Mouse (Mus musculus) MEL (cell line): ENCODE results near the gene Yipf2. TPM values are rescaled to one million over a fixed set of nuclear protein-coding genes. Genes with fewer than 3 reads are reported as not detected.

Source experiments
- DNase-seq: peaks from one replicate; pipeline ENCODE4 v3.0.0; 2011; ENCODE audit warnings: low read depth, low spot score
- H3K27ac ChIP-seq: 2 replicates; pipeline ENCODE4 v1.5.1; 2012; ENCODE audit warnings: low read depth, mild to moderate bottlenecking, control low read depth, low read length, moderate library complexity; ENCODE audit not compliant: control insufficient read depth
- H3K27me3 ChIP-seq, 2 experiments: fragments of 150-350 bp in 1 of 2; sonication (generic) in 1 of 2; 2 replicates each; pipeline ENCODE4 v1.6.1; 2012; ENCODE audit warnings: low read length in 2 of 2, mild to moderate bottlenecking in 2 of 2, improper control_type of control experiment in 1 of 2, moderate library complexity in 1 of 2; ENCODE audit not compliant: insufficient read depth in 2 of 2, control insufficient read depth in 1 of 2
- H3K36me3 ChIP-seq, 2 experiments: 2 replicates each; pipeline ENCODE4 v1.6.1; 2012 to 2014; ENCODE audit warnings: low read length in 2 of 2, improper control_type of control experiment in 1 of 2, inconsistent platforms in 1 of 2, mild to moderate bottlenecking in 1 of 2; ENCODE audit not compliant: insufficient read depth in 2 of 2, control insufficient read depth in 1 of 2
- H3K4me1 ChIP-seq, 2 experiments: fragments of 150-350 bp in 1 of 2; sonication (generic) in 1 of 2; 2 replicates each; pipeline ENCODE4 v1.6.1; 2012; ENCODE audit warnings: low read length in 2 of 2, improper control_type of control experiment in 1 of 2, mild to moderate bottlenecking in 1 of 2; ENCODE audit not compliant: insufficient read depth in 2 of 2, control insufficient read depth in 1 of 2
- H3K4me3 ChIP-seq, 2 experiments: fragments of 150-350 bp in 1 of 2; sonication (generic) in 1 of 2; 2 replicates each; pipeline ENCODE4 v1.5.1; 2012; ENCODE audit warnings: low read depth in 2 of 2, low read length in 2 of 2, mild to moderate bottlenecking in 2 of 2, moderate library complexity in 2 of 2, control low read depth in 1 of 2, improper control_type of control experiment in 1 of 2; ENCODE audit not compliant: control insufficient read depth in 1 of 2, insufficient read depth in 1 of 2
- H3K79me2 ChIP-seq: 2 replicates; pipeline ENCODE4 v1.6.1; 2012; ENCODE audit warnings: mild to moderate bottlenecking, low read length, moderate library complexity; ENCODE audit not compliant: control insufficient read depth, poor library complexity, insufficient read depth
- H3K9ac ChIP-seq: 2 replicates; pipeline ENCODE4 v1.6.1; 2012; ENCODE audit warnings: low read depth, mild to moderate bottlenecking, control low read depth, low read length, moderate library complexity; ENCODE audit not compliant: control insufficient read depth, poor library complexity, severe bottlenecking
- H3K9me3 ChIP-seq: fragments of 150-350 bp; sonication (generic); replicated peaks from 2 replicates; pipeline ENCODE4 v1.6.1; 2012; ENCODE audit warnings: mild to moderate bottlenecking, low read length, improper control_type of control experiment, moderate library complexity; ENCODE audit not compliant: insufficient read depth
- BHLHE40 ChIP-seq: IDR thresholded peaks from 2 replicates; pipeline ENCODE4 v1.6.1; 2012; ENCODE audit warnings: low read depth, mild to moderate bottlenecking, inconsistent platforms, low read length, improper control_type of control experiment, borderline replicate concordance
- CHD1 ChIP-seq: IDR thresholded peaks from 2 replicates; pipeline ENCODE4 v1.6.1; 2012; ENCODE audit warnings: low read depth, mild to moderate bottlenecking, inconsistent platforms, low read length, improper control_type of control experiment
- CHD2 ChIP-seq: IDR thresholded peaks from 2 replicates; pipeline ENCODE4 v1.6.1; 2011; ENCODE audit warnings: low read length, improper control_type of control experiment
- E2F4 ChIP-seq: IDR thresholded peaks from 2 replicates; pipeline ENCODE4 v1.6.1; 2011; ENCODE audit warnings: low read depth, low read length, improper control_type of control experiment, borderline replicate concordance
- ELF1 ChIP-seq: IDR thresholded peaks from 2 replicates; pipeline ENCODE4 v1.6.1; 2014; ENCODE audit warnings: low read depth, mild to moderate bottlenecking, inconsistent platforms, low read length, improper control_type of control experiment, moderate library complexity
- EP300 ChIP-seq, 2 experiments: IDR thresholded peaks; 2 replicates each; pipeline ENCODE4 v1.6.1; 2011; ENCODE audit warnings: improper control_type of control experiment in 2 of 2, low read length in 2 of 2, low read depth in 1 of 2, mild to moderate bottlenecking in 1 of 2
- ETS1 ChIP-seq: IDR thresholded peaks from 2 replicates; pipeline ENCODE4 v1.6.1; 2012; ENCODE audit warnings: low read depth, mild to moderate bottlenecking, inconsistent platforms, low read length, improper control_type of control experiment, moderate library complexity
- GABPA ChIP-seq: IDR thresholded peaks from 2 replicates; pipeline ENCODE4 v1.6.1; 2012; ENCODE audit warnings: low read depth, mild to moderate bottlenecking, inconsistent platforms, low read length, improper control_type of control experiment, moderate library complexity
- GATA1 ChIP-seq: IDR thresholded peaks from 2 replicates; pipeline ENCODE4 v1.6.1; 2011; ENCODE audit warnings: low read depth, low read length, improper control_type of control experiment
- HCFC1 ChIP-seq: IDR thresholded peaks from 2 replicates; pipeline ENCODE4 v1.6.1; 2012; ENCODE audit warnings: low read depth, mild to moderate bottlenecking, inconsistent platforms, low read length, improper control_type of control experiment, moderate library complexity
- KAT2A ChIP-seq: conservative IDR thresholded peaks from 2 replicates; pipeline ENCODE4 v1.6.1; 2012; ENCODE audit warnings: low read depth, low read length, improper control_type of control experiment, inconsistent platforms
- MAFK ChIP-seq: IDR thresholded peaks from 2 replicates; pipeline ENCODE4 v1.6.1; 2011; ENCODE audit warnings: low read depth, mild to moderate bottlenecking, low read length, improper control_type of control experiment, borderline replicate concordance
- MAX ChIP-seq: IDR thresholded peaks from 2 replicates; pipeline ENCODE4 v1.6.1; 2011; ENCODE audit warnings: low read length, improper control_type of control experiment
- MAZ ChIP-seq: IDR thresholded peaks from 2 replicates; pipeline ENCODE4 v1.6.1; 2012; ENCODE audit warnings: low read depth, mild to moderate bottlenecking, inconsistent platforms, low read length, improper control_type of control experiment
- MEF2A ChIP-seq: IDR thresholded peaks from 2 replicates; pipeline ENCODE4 v1.6.1; 2014; ENCODE audit warnings: low read depth, mild to moderate bottlenecking, inconsistent platforms, low read length, improper control_type of control experiment; ENCODE audit not compliant: poor library complexity, insufficient replicate concordance, severe bottlenecking; ENCODE audit errors: extremely low read depth
- MXI1 ChIP-seq: IDR thresholded peaks from 2 replicates; pipeline ENCODE4 v1.6.1; 2011; ENCODE audit warnings: mild to moderate bottlenecking, low read depth, low read length, improper control_type of control experiment
- MYB ChIP-seq: IDR thresholded peaks from 2 replicates; pipeline ENCODE4 v1.6.1; 2011; ENCODE audit warnings: mild to moderate bottlenecking, low read depth, low read length, improper control_type of control experiment
- MYC ChIP-seq: IDR thresholded peaks from 2 replicates; pipeline ENCODE4 v1.6.1; 2011; ENCODE audit warnings: low read depth, mild to moderate bottlenecking, low read length, improper control_type of control experiment, moderate library complexity
- NELFE ChIP-seq: IDR thresholded peaks from 2 replicates; pipeline ENCODE4 v1.6.1; 2011; ENCODE audit warnings: low read depth, low read length, improper control_type of control experiment
- NRF1 ChIP-seq: IDR thresholded peaks from 2 replicates; pipeline ENCODE4 v1.6.1; 2014; ENCODE audit warnings: low read depth, mild to moderate bottlenecking, inconsistent platforms, low read length, improper control_type of control experiment, moderate library complexity; ENCODE audit not compliant: poor library complexity, insufficient read depth, severe bottlenecking
- POLR2A ChIP-seq, 2 experiments: IDR thresholded peaks; 2 replicates each; pipeline ENCODE4 v1.6.1; 2011 to 2012; ENCODE audit warnings: low read length in 2 of 2, mild to moderate bottlenecking in 2 of 2, control low read depth in 1 of 2, improper control_type of control experiment in 1 of 2, low read depth in 1 of 2, moderate library complexity in 1 of 2; ENCODE audit not compliant: control insufficient read depth in 1 of 2, insufficient read depth in 1 of 2, poor library complexity in 1 of 2
- POLR2AphosphoS2 ChIP-seq: IDR thresholded peaks from 2 replicates; pipeline ENCODE4 v1.6.1; 2011; ENCODE audit warnings: low read length, improper control_type of control experiment
- POLR2AphosphoS5 ChIP-seq: IDR thresholded peaks from 2 replicates; pipeline ENCODE4 v1.6.1; 2012; ENCODE audit warnings: low read depth, borderline replicate concordance, mild to moderate bottlenecking, inconsistent platforms, low read length, moderate library complexity, mixed read lengths
- RAD21 ChIP-seq: IDR thresholded peaks from 2 replicates; pipeline ENCODE4 v1.6.1; 2011; ENCODE audit warnings: mild to moderate bottlenecking, low read depth, low read length, improper control_type of control experiment
- RCOR1 ChIP-seq: IDR thresholded peaks from 2 replicates; pipeline ENCODE4 v1.6.1; 2012; ENCODE audit warnings: low read depth, mild to moderate bottlenecking, inconsistent platforms, low read length, improper control_type of control experiment
- SIN3A ChIP-seq: IDR thresholded peaks from 2 replicates; pipeline ENCODE4 v1.6.1; 2012; ENCODE audit warnings: low read length, improper control_type of control experiment, inconsistent platforms
- TAL1 ChIP-seq: IDR thresholded peaks from 2 replicates; pipeline ENCODE4 v1.6.1; 2012; ENCODE audit warnings: mild to moderate bottlenecking, inconsistent platforms, low read length, moderate library complexity, mixed read lengths
- TBP ChIP-seq: IDR thresholded peaks from 2 replicates; pipeline ENCODE4 v1.8.0; 2011; ENCODE audit warnings: low read depth, low read length, improper control_type of control experiment
- TCF12 ChIP-seq: IDR thresholded peaks from 2 replicates; pipeline ENCODE4 v1.6.1; 2014; ENCODE audit warnings: low read depth, mild to moderate bottlenecking, inconsistent platforms, low read length, improper control_type of control experiment, moderate library complexity
- UBTF ChIP-seq: IDR thresholded peaks from 2 replicates; pipeline ENCODE4 v1.6.1; 2012; ENCODE audit warnings: low read depth, mild to moderate bottlenecking, inconsistent platforms, low read length, improper control_type of control experiment, moderate library complexity, borderline replicate concordance; ENCODE audit not compliant: insufficient read depth
- USF1 ChIP-seq: IDR thresholded peaks from 2 replicates; pipeline ENCODE4 v1.6.1; 2014; ENCODE audit warnings: low read depth, mild to moderate bottlenecking, inconsistent platforms, low read length, improper control_type of control experiment, moderate library complexity
- USF2 ChIP-seq, 2 experiments: IDR thresholded peaks; 2 replicates each; pipeline ENCODE4 v1.6.1; 2011 to 2012; ENCODE audit warnings: improper control_type of control experiment in 2 of 2, low read length in 2 of 2, borderline replicate concordance in 1 of 2, inconsistent platforms in 1 of 2, low read depth in 1 of 2, mild to moderate bottlenecking in 1 of 2; ENCODE audit not compliant: insufficient read depth in 1 of 2
- ZC3H11A ChIP-seq: IDR thresholded peaks from 2 replicates; pipeline ENCODE4 v1.6.1; 2012; ENCODE audit warnings: low read depth, mild to moderate bottlenecking, inconsistent platforms, low read length, improper control_type of control experiment
- ZKSCAN1 ChIP-seq: IDR thresholded peaks from 2 replicates; pipeline ENCODE4 v1.6.1; 2012; ENCODE audit warnings: low read depth, mild to moderate bottlenecking, inconsistent platforms, low read length, improper control_type of control experiment, moderate library complexity
- ZMIZ1 ChIP-seq: IDR thresholded peaks from 2 replicates; pipeline ENCODE4 v1.6.1; 2012; ENCODE audit warnings: low read depth, mild to moderate bottlenecking, inconsistent platforms, low read length, improper control_type of control experiment, moderate library complexity
- ZNF384 ChIP-seq: IDR thresholded peaks from 2 replicates; pipeline ENCODE4 v1.6.1; 2012; ENCODE audit warnings: low read depth, mild to moderate bottlenecking, inconsistent platforms, low read length, improper control_type of control experiment
- polyA plus RNA-seq, 2 experiments: library from polyadenylated mRNA; stranded (reverse) in 1 of 2; unstranded in 1 of 2; fragments of >175 nt in 1 of 2; fragments of >200 nt in 1 of 2; gene quantifications; 2 replicates each; pipeline versions ENCODE4 v1.2.1 to v1.2.4; 2012; ENCODE audit warnings: low replicate concordance in 2 of 2, low read depth in 1 of 2; ENCODE audit not compliant: insufficient read length in 2 of 2, insufficient read depth in 1 of 2, missing spikeins in 1 of 2
- total RNA-seq: library from RNA; depleted of rRNA; stranded (reverse); fragments of 300-350 nt; gene quantifications from 2 replicates; pipeline ENCODE4 v1.2.3, GENCODE M21; 2012

Yipf2 gene
- total and polyA plus RNA-seq, 3 experiments = 22.8 to 84.9 TPM; not detected in 1

DNA sequence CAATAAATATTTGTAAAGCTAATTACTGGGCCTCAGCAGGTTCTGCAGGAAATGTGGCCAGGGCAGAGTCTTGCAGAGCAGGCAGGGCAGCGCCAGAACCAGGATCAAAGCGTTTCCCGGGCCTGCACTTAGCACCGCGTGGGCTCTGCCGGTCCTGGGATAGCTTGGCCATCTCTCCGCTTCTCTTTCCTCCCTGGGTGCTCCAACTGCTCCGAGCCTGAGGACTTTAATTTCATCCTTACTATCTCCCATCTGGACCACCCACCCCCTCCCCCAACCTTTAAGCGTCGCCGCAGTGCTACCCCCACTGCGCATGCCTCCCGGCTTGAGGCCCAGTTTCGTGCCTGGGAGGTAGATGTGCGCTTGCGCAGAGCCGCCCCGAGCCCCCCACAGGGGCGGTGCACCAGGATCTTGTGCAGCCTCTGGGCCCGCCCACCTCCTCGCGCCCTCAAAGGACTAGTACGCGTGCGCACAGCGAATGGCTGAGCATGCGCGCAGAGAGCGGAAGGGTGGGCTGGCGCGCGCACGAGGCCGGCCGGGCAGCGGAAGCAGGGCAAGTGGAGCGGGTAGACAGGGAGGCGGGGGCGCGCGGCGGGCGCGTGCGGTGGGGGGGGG, 23.1 kb upstream of the Yipf2 start, which contains the start of gene Smarca4:
Gene Smarca4, plus strand, starts transcription at position 553 of the 615 bp plus-strand sequence.
- H3K9me3 ChIP-seq = no peaks in the 10 kb centered on the region
- peaks cover 13 to 24% of the 10 kb centered on the region in 2 experiments for H3K4me1 ChIP-seq
- H3K4me3 ChIP-seq = peak within 1 kb of the TSS; percentile 80 to 87
- peak within 1 kb of the TSS; percentile 89 for H3K27ac ChIP-seq
- H3K79me2 ChIP-seq = peaks cover 47% of the 10 kb centered on the region
- H3K36me3 ChIP-seq = peaks cover 13 to 39% of the 10 kb centered on the region in 2 experiments
- peak; percentile 100 for DNase-seq
- H3K9ac ChIP-seq = peak within 1 kb of the TSS; percentile 88
- H3K27me3 ChIP-seq = no peaks in the 10 kb centered on the region
- TF ChIP-seq MAFK (no peak), E2F4 (no peak), TCF12 (peak; percentile 90), SIN3A (peak; percentile 92), TAL1 (no peak), MEF2A (0 out of 2 replicates have a peak, but pooled peaks have one; percentile 4), KAT2A (no peak; the same call in 1 of the 2 replicates), MYC (peak; percentile 97), UBTF (0 out of 2 replicates have a peak, but pooled peaks have one; percentile 66), HCFC1 (peak; percentile 85), USF1 (peak; percentile 78), ZC3H11A (no peak), RCOR1 (peak; percentile 72), MXI1 (peak; percentile 94), CHD2 (peak; percentile 91), RAD21 (no peak), BHLHE40 (peak; percentile 72; the same call in 1 of the 2 replicates), ZNF384 (no peak), NRF1 (peak; percentile 90), USF2 (IDR thresholded peaks at IDR 0.05; ENCODE audit: borderline replicate concordance in 1 of 2, insufficient read depth in 1 of 2, low read depth in 1 of 2, low read length in 2 of 2) (no peak), ELF1 (peak; percentile 92), ZMIZ1 (peak; percentile 99), MAX (peak; percentile 82), TBP (peak; percentile 97), ETS1 (peak; percentile 86), EP300 (IDR thresholded peaks at IDR 0.05; ENCODE audit: low read depth in 1 of 2, low read length in 2 of 2) (peak in 1 of 2 experiments; percentile 76; a peak in 2 of 4 replicates), POLR2A (IDR thresholded peaks at IDR 0.05; ENCODE audit: control insufficient read depth in 1 of 2, insufficient read depth in 1 of 2, low read depth in 1 of 2, low read length in 2 of 2, poor library complexity in 1 of 2) (peak; percentile 99), GATA1 (peak; percentile 86), NELFE (peak; percentile 98), POLR2AphosphoS5 (peak; percentile 87; the same call in 1 of the 2 replicates), GABPA (no peak), CHD1 (no peak), ZKSCAN1 (no peak), MYB (no peak), MAZ (peak; percentile 98), POLR2AphosphoS2 (peak; percentile 99)
